ENCODE assay signal across 23 mouse cellular contexts in the genomic region with DNA sequence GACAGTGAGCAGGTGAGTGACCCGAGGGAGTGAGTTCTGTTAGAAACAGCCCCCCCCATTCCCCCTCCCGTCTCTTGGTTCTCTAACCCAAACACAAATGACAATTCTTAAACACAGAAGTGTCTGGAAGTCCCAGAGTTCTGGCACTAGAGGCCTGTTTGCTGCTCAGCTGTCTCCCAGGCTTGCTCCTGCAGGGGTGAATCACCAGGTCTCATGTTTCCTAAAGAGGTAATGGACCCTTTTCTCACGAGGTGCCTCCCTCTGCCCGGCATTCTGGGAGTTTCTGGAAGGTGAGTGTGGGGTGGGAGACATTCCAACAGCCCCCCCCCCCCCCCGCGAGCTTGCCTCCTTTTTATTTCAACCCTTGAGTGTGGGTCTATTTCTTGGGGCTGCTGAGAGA. TPM values are rescaled to one million over a fixed set of nuclear protein-coding genes. Genes with fewer than 3 reads are reported as not detected.
DNase-seq lines count a peak whose midpoint lies in the region; ATAC-seq and TF ChIP-seq lines count a peak whose summit lies in the region.
"Had no signal": no experiment of that assay in that cellular context is flagged by ENCODE, and none has a peak within 500 bp of the region (broad histone marks: within the 10 kb centered on the region; RNA-seq: fewer than 3 reads in every experiment).

No protein-coding gene starts in this region.

- no peaks in the 10 kb centered on the region for H3K9me3 ChIP-seq in heart, embryonic 12.5 days (replicated peaks)
- H3K9me3 ChIP-seq: forebrain, embryonic 15.5 days; midbrain, embryonic 13.5 days; neural tube, embryonic 15.5 days had no signal

- H3K36me3 ChIP-seq in heart, embryonic 12.5 days = no peaks in the 10 kb centered on the region
- H3K36me3 ChIP-seq in C2C12 (ENCODE audit: control insufficient read depth, insufficient read depth) = no peaks in the 10 kb centered on the region
- no peaks in the 10 kb centered on the region for H3K36me3 ChIP-seq in myocyte (ENCODE audit: control insufficient read depth, insufficient read depth)
- H3K36me3 ChIP-seq: forebrain, embryonic 15.5 days; midbrain, embryonic 13.5 days; neural tube, embryonic 15.5 days had no signal

- no peak overlapping the region for H3K4me2 ChIP-seq in heart, embryonic 12.5 days
- H3K4me2 ChIP-seq in myocyte (ENCODE audit: low read depth) = peak overlapping the region; percentile 62
- H3K4me2 ChIP-seq: forebrain, embryonic 15.5 days; heart, embryonic 11.5 days; hindbrain, embryonic 14.5 days; liver, embryonic 11.5 days; midbrain, embryonic 13.5 days; neural tube, embryonic 15.5 days had no signal

- 46% methylated on average over 6 of the region's 6 CpGs for WGBS in heart, embryonic 12.5 days

- TF ChIP-seq CTCF in C2C12 (IDR thresholded peaks at IDR 0.05; ENCODE audit: control insufficient read depth, insufficient read depth, insufficient read length) = no peak
- TF ChIP-seq CTCF in embryonic fibroblast, embryonic 13.5 days (IDR thresholded peaks at IDR 0.05; ENCODE audit: borderline replicate concordance, insufficient read depth, low read length) = no peak

- H3ac ChIP-seq in C2C12 (ENCODE audit: control insufficient read depth, insufficient read length, low read depth) (no peak overlapping the region), myocyte (ENCODE audit: control insufficient read depth, insufficient read length) (no peak overlapping the region)

- ATAC-seq in heart, embryonic 12.5 days (ENCODE audit: insufficient number of reproducible peaks, low FRiP score) = no peak
- ATAC-seq in granulocyte monocyte progenitor cell, adult 5-6 weeks (replicated peaks; ENCODE audit: poor library complexity, severe bottlenecking) = no peak
- ATAC-seq: forebrain, embryonic 15.5 days; midbrain, embryonic 13.5 days; Patski had no signal

- peaks cover 24% of the 10 kb centered on the region for H3K4me1 ChIP-seq in heart, embryonic 12.5 days (replicated peaks)
- H3K4me1 ChIP-seq in embryonic fibroblast, embryonic 13.5 days (ENCODE audit: control insufficient read depth, insufficient read depth, low read length) = peaks cover 4% of the 10 kb centered on the region; the same call in 1 of the 2 replicates
- H3K4me1 ChIP-seq: forebrain, embryonic 15.5 days; midbrain, embryonic 13.5 days had no signal

- H3K79me2 ChIP-seq in C2C12 (ENCODE audit: control insufficient read depth, insufficient read depth) = no peaks in the 10 kb centered on the region
- no peaks in the 10 kb centered on the region for H3K79me2 ChIP-seq in myocyte (ENCODE audit: control insufficient read depth, insufficient read depth)

- H3K9ac ChIP-seq in heart, embryonic 12.5 days = 0 out of 2 replicates have a peak overlapping the region, but pooled peaks have one; percentile 18
- H3K9ac ChIP-seq: forebrain, embryonic 15.5 days; hindbrain, embryonic 14.5 days; midbrain, embryonic 13.5 days; neural tube, embryonic 15.5 days had no signal

- no peak for DNase-seq in heart, postnatal 10 days
- no peak for DNase-seq in spleen, postnatal 36 days (ENCODE audit: low spot score in 2 of 2)
- DNase-seq: adrenal gland, postnatal 14 days; cerebellum, postnatal 14 days; heart, postnatal 36 days; kidney, adult 11 months; kidney, postnatal 10 days; lung, adult 18-20 months; lung, postnatal 14 days; right cerebral cortex, postnatal 25 days; thymus, postnatal 36 days had no signal

- TF ChIP-seq POLR2A in embryonic fibroblast, embryonic 13.5 days (IDR thresholded peaks at IDR 0.05; ENCODE audit: low read depth, low read length) = no peak
- TF ChIP-seq POLR2A in myocyte (IDR thresholded peaks at IDR 0.05; ENCODE audit: insufficient read length, low read depth) = no peak

- no peaks in the 10 kb centered on the region for H3K79me3 ChIP-seq in C2C12 (ENCODE audit: low read depth)

- intact Hi-C loops in heart, postnatal 10 days (cut with DNase I) = no loop called here

- H3K27me3 ChIP-seq in heart, embryonic 12.5 days (replicated peaks) = no peaks in the 10 kb centered on the region
- H3K27me3 ChIP-seq in C2C12 (ENCODE audit: control insufficient read depth, insufficient read depth, insufficient read length) (no peaks in the 10 kb centered on the region), myocyte (ENCODE audit: control insufficient read depth, insufficient read depth, insufficient read length) (no peaks in the 10 kb centered on the region)
- H3K27me3 ChIP-seq: forebrain, embryonic 15.5 days; midbrain, embryonic 13.5 days; neural tube, embryonic 15.5 days; Patski had no signal

- no peak overlapping the region for H3K27ac ChIP-seq in heart, embryonic 12.5 days (ENCODE audit: poor library complexity, severe bottlenecking)
- peak overlapping the region; percentile 81 for H3K27ac ChIP-seq in embryonic fibroblast, embryonic 13.5 days (ENCODE audit: insufficient read depth, low read length)
- H3K27ac ChIP-seq: forebrain, embryonic 15.5 days; hindbrain, embryonic 14.5 days; midbrain, embryonic 13.5 days; neural tube, embryonic 15.5 days had no signal

- no peak overlapping the region for H3K4me3 ChIP-seq in heart, embryonic 12.5 days
- H3K4me3 ChIP-seq in C2C12 (ENCODE audit: insufficient read depth, poor library complexity, severe bottlenecking) = no peak overlapping the region
- H3K4me3 ChIP-seq in embryonic fibroblast, embryonic 13.5 days (ENCODE audit: insufficient read depth, low read length) = no peak overlapping the region
- no peak overlapping the region for H3K4me3 ChIP-seq in myocyte
- H3K4me3 ChIP-seq: forebrain, embryonic 15.5 days; midbrain, embryonic 13.5 days; neural tube, embryonic 15.5 days had no signal

TF ChIP-seq in C2C12, 6 proteins besides CTCF, POLR2A, EP300 and RAD21:
- TF ChIP-seq FOSL1 (IDR thresholded peaks at IDR 0.05; ENCODE audit: insufficient read depth, low read length, poor library complexity, severe bottlenecking) = no peak
- peak; percentile 56 for TF ChIP-seq MYOD1 (IDR thresholded peaks at IDR 0.05; ENCODE audit: control insufficient read depth, insufficient read length, low read depth)

TF ChIP-seq in myocyte, 11 proteins besides CTCF, POLR2A, EP300 and RAD21:
- TF ChIP-seq MYOD1 (IDR thresholded peaks at IDR 0.05; ENCODE audit: control insufficient read depth in 1 of 3, insufficient read length in 2 of 3, low read depth in 2 of 3) = peak in 2 of 3 experiments; percentile 67 to 80
- peak; percentile 32 for TF ChIP-seq TCF12 (IDR thresholded peaks at IDR 0.05; ENCODE audit: insufficient read depth, poor library complexity, severe bottlenecking)
- TF ChIP-seq MYOG (IDR thresholded peaks at IDR 0.05; ENCODE audit: control insufficient read depth in 1 of 3, insufficient read depth in 1 of 3, insufficient read length in 2 of 3, low read depth in 2 of 3) = peak in 2 of 3 experiments; percentile 85 to 88
- TF ChIP-seq USF1 (IDR thresholded peaks at IDR 0.05; ENCODE audit: low read depth) = no peak
- no peak for TF ChIP-seq MAX (IDR thresholded peaks at IDR 0.05; ENCODE audit: low read depth)
- no peak for TF ChIP-seq POLR2AphosphoS2 (IDR thresholded peaks at IDR 0.05; ENCODE audit: insufficient read length, low read depth)
- no peak for TF ChIP-seq CEBPB (IDR thresholded peaks at IDR 0.05; ENCODE audit: insufficient read depth, poor library complexity, severe bottlenecking)
- peak; percentile 19 for TF ChIP-seq TCF3 (IDR thresholded peaks at IDR 0.05; ENCODE audit: insufficient read length, low read depth)

RNA-seq across cellular contexts. Expression of gene Tmem189, which starts 49.4 kb away (rescaled TPM):
- polyA plus RNA-seq in heart, embryonic 12.5 days (2016; fragmentation: Nextera tagmentation; extraction: Ambion mirVana) = 46.6 and 48.3 TPM in 2 replicates
- 10 to 100 TPM; 37.9 to 40.5 TPM for total RNA-seq in heart, postnatal 10 days (2021)
- 34.5 TPM for polyA plus RNA-seq in C2C12 (2012; fragmentation: generic; extraction: Trizol)
- polyA plus RNA-seq in embryonic fibroblast, embryonic 13.5 days (2011; ENCODE audit: insufficient read length, low read depth, missing spikeins) = 31.3 and 37.9 TPM in 2 replicates
- 91.9 TPM for polyA plus RNA-seq in myocyte (2012; fragmentation: generic; extraction: Trizol)
- total RNA-seq in granulocyte monocyte progenitor cell, adult 5-6 weeks (2014; fragmentation: Nextera tagmentation) = 24.7 and 28.9 TPM in 2 replicates
- total RNA-seq in granulocyte monocyte progenitor cell, adult 5-6 weeks (2017) = 13.4 and 13.6 TPM in 2 replicates

RNA-seq across cellular contexts. Expression of gene Cebpb, which starts 50.3 kb away (rescaled TPM):
- 14.2 and 16.8 TPM in 2 replicates for polyA plus RNA-seq in heart, embryonic 12.5 days (2016; fragmentation: Nextera tagmentation; extraction: Ambion mirVana)
- total RNA-seq in heart, postnatal 10 days (2021) = 100 to 1,000 TPM in 1 of 2 experiments, 10 to 100 TPM in 1; 31.0 to 100 TPM
- polyA plus RNA-seq in C2C12 (2012; fragmentation: generic; extraction: Trizol) (23.8 TPM), myocyte (2012; fragmentation: generic; extraction: Trizol) (74.7 TPM)
- 43.4 and 44.0 TPM in 2 replicates for polyA plus RNA-seq in embryonic fibroblast, embryonic 13.5 days (2011; ENCODE audit: insufficient read length, low read depth, missing spikeins)
- 11.8 and 15.7 TPM in 2 replicates for total RNA-seq in granulocyte monocyte progenitor cell, adult 5-6 weeks (2014; fragmentation: Nextera tagmentation)
- 17.8 and 27.5 TPM in 2 replicates for total RNA-seq in granulocyte monocyte progenitor cell, adult 5-6 weeks (2017)
